Mouse (Mus musculus) E14TG2a.4 (cell line): ENCODE results near the gene AY074887.
A peak's percentile ranks its signal among the peaks of the same experiment; 100 is the strongest.

Source experiments
- H3K27me3 ChIP-seq: 2 replicates; pipeline ENCODE4 v1.6.1; 2014; ENCODE audit warnings: low read length, control low read depth; ENCODE audit not compliant: insufficient read depth
- H3K36me3 ChIP-seq: 2 replicates; pipeline ENCODE4 v1.6.1; 2014; ENCODE audit warnings: low read length, control low read depth; ENCODE audit not compliant: insufficient read depth
- H3K4me1 ChIP-seq: replicated peaks from 2 replicates; pipeline ENCODE4 v1.6.1; 2014; ENCODE audit warnings: low read depth, low read length, control low read depth
- H3K4me3 ChIP-seq: replicated peaks from 2 replicates; pipeline ENCODE4 v1.5.1; 2014; ENCODE audit warnings: mild to moderate bottlenecking, low read length
- H3K9me3 ChIP-seq: 2 replicates; pipeline ENCODE4 v1.6.1; 2014; ENCODE audit warnings: low read length, control low read depth
- CTCF ChIP-seq: conservative IDR thresholded peaks from 2 replicates; pipeline ENCODE4 v1.5.1; 2014; ENCODE audit warnings: low read length
- NANOG ChIP-seq: IDR thresholded peaks from 2 replicates; pipeline ENCODE4 v1.6.1; 2014; ENCODE audit warnings: borderline replicate concordance, low read length, mixed read lengths
- POU5F1 ChIP-seq: IDR thresholded peaks from 2 replicates; pipeline ENCODE4 v1.6.1; 2014; ENCODE audit warnings: low read length, borderline replicate concordance

AY074887 gene

DNA sequence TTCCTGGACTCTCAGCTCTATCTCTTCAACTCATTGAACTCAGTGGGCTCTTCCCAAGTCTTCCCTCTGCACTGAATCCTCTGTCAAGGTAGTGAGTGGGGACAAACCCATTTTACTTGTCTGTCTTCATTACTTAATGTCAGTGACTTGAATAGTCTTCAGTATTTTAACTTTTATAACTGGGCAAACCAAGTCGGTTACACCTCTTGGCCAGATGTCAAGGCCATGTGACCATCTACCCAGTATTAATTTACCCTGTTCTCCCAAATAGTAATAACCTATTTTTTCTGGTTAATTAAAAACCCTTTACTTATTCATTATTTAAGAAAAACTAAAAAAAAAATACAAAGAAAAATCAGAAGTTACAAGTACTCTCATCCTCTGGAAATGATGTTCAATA lies 20.1 kb downstream of the AY074887 start:
- no peak overlapping the region for H3K4me3 ChIP-seq
- TF ChIP-seq NANOG (no peak), POU5F1 (no peak), CTCF (no peak)
- H3K27me3 ChIP-seq: no peaks in the 10 kb centered on the region
- no peaks in the 10 kb centered on the region for H3K9me3 ChIP-seq
- no peaks in the 10 kb centered on the region for H3K36me3 ChIP-seq
- no peaks in the 10 kb centered on the region for H3K4me1 ChIP-seq

- H3K27me3 ChIP-seq: no peaks in the 10 kb centered on the region
- H3K4me3 ChIP-seq: no peak overlapping the region
- peaks cover 17% of the 10 kb centered on the region for H3K4me1 ChIP-seq
- H3K36me3 ChIP-seq: no peaks in the 10 kb centered on the region
- TF ChIP-seq POU5F1 (no peak), NANOG (no peak), CTCF (no peak)
- peaks cover 3% of the 10 kb centered on the region for H3K9me3 ChIP-seq
Observed at GRCm38 (mm10) chr9:54919946-54920345, 30.9 kb downstream of the AY074887 start.

GRCm38 (mm10) chr9:54918781-54919180 lies 32.0 kb downstream of the AY074887 start:
- Histone ChIP-seq H3K4me1 (peaks cover 17% of the 10 kb centered on the region), H3K4me3 (no peak overlapping the region), H3K9me3 (peaks cover 3% of the 10 kb centered on the region), H3K27me3 (no peaks in the 10 kb centered on the region), H3K36me3 (no peaks in the 10 kb centered on the region)
- TF ChIP-seq CTCF (no peak), POU5F1 (no peak), NANOG (no peak)

GRCm38 (mm10) chr9:54918191-54918590 lies 32.6 kb downstream of the AY074887 start:
- H3K36me3 ChIP-seq: no peaks in the 10 kb centered on the region
- H3K27me3 ChIP-seq: no peaks in the 10 kb centered on the region
- H3K4me3 ChIP-seq: no peak overlapping the region
- peaks cover 17% of the 10 kb centered on the region for H3K4me1 ChIP-seq
- peaks cover 3% of the 10 kb centered on the region for H3K9me3 ChIP-seq
- no peak for TF ChIP-seq POU5F1
- no peak for TF ChIP-seq CTCF
- no peak for TF ChIP-seq NANOG

GRCm38 (mm10) chr9:54917010-54917677 lies 33.7 kb downstream of the AY074887 start, which contains the start of gene Hykk:
Gene Hykk, plus strand, starts transcription at chr9:54917283.
- H3K36me3 ChIP-seq: no peaks in the 10 kb centered on the region
- peaks cover 3% of the 10 kb centered on the region for H3K9me3 ChIP-seq
- peaks cover 17% of the 10 kb centered on the region for H3K4me1 ChIP-seq
- no peak for TF ChIP-seq POU5F1
- no peak for TF ChIP-seq NANOG
- no peak for TF ChIP-seq CTCF
- no peaks in the 10 kb centered on the region for H3K27me3 ChIP-seq
- peak within 1 kb of the TSS; percentile 92 for H3K4me3 ChIP-seq

GRCm38 (mm10) chr9:54916401-54916800 lies 34.4 kb downstream of the AY074887 start:
- Histone ChIP-seq H3K4me3 (peak overlapping the region; percentile 92), H3K9me3 (peaks cover 3% of the 10 kb centered on the region), H3K4me1 (peaks cover 17% of the 10 kb centered on the region), H3K36me3 (peaks cover 7% of the 10 kb centered on the region), H3K27me3 (no peaks in the 10 kb centered on the region)
- TF ChIP-seq POU5F1: no peak
- no peak for TF ChIP-seq CTCF
- TF ChIP-seq NANOG: no peak

DNA sequence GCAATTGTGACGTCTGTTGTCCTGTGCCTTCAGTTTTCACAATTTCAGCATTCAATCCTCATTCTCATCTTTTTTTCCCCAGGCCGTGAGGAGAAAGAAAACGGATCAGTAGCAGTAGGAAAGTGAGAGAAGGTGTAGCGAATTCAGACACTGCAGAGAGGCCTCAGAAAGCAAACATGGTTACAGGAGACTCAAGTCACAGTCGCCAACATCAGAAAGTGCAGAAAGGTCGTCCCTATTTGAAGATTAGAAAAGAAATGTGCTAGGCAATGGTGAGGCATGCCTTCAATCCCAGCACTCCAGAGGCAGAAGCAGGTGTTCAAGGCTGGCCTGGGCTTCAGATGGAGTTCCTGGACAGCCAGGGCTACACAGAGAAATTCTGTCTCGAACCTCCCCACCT lies 35.2 kb downstream of the AY074887 start:
- peaks cover 3% of the 10 kb centered on the region for H3K9me3 ChIP-seq
- peaks cover 15% of the 10 kb centered on the region for H3K36me3 ChIP-seq
- no peak overlapping the region for H3K4me3 ChIP-seq
- TF ChIP-seq NANOG: no peak
- TF ChIP-seq POU5F1: no peak
- TF ChIP-seq CTCF: no peak
- no peaks in the 10 kb centered on the region for H3K27me3 ChIP-seq
- peaks cover 17% of the 10 kb centered on the region for H3K4me1 ChIP-seq

- no peaks in the 10 kb centered on the region for H3K27me3 ChIP-seq
- H3K4me1 ChIP-seq: no peaks in the 10 kb centered on the region
- H3K4me3 ChIP-seq: no peak overlapping the region
- no peak for TF ChIP-seq POU5F1
- TF ChIP-seq CTCF: no peak
- TF ChIP-seq NANOG: no peak
- peaks cover 67% of the 10 kb centered on the region for H3K36me3 ChIP-seq
- no peaks in the 10 kb centered on the region for H3K9me3 ChIP-seq
Observed at GRCm38 (mm10) chr9:54909446-54909845, 41.4 kb downstream of the AY074887 start.
